Mouse (Mus musculus): ENCODE results near the gene St6gal1.

- no peak for TF ChIP-seq CTCF (IDR thresholded peaks at IDR 0.05; ENCODE audit: low read depth, low read length)
- TF ChIP-seq POLR2A (IDR thresholded peaks at IDR 0.05; ENCODE audit: borderline replicate concordance, low read depth, low read length), result no peak
Observed at GRCm38 (mm10) chr16:23308012-23308554, 83.5 kb downstream of the St6gal1 start.

Measured in bone marrow macrophage, adult 2 months (primary cell).